Mouse (Mus musculus): ENCODE data around the gene Ankrd33.
A peak's percentile ranks its signal among the peaks of the same experiment; 100 is the strongest.

The Ankrd33 gene

GRCm38 (mm10) chr15:101148604-101149003 lies 33.0 kb downstream of the Ankrd33 start:
- DNase-seq: no peak

- no peak for DNase-seq
These were observed 36.1 kb downstream of the Ankrd33 start for GRCm38 (mm10) chr15:101151409-101152261.

- no peak for DNase-seq
These were observed 39.4 kb downstream of the Ankrd33 start for GRCm38 (mm10) chr15:101154700-101155616.

DNA sequence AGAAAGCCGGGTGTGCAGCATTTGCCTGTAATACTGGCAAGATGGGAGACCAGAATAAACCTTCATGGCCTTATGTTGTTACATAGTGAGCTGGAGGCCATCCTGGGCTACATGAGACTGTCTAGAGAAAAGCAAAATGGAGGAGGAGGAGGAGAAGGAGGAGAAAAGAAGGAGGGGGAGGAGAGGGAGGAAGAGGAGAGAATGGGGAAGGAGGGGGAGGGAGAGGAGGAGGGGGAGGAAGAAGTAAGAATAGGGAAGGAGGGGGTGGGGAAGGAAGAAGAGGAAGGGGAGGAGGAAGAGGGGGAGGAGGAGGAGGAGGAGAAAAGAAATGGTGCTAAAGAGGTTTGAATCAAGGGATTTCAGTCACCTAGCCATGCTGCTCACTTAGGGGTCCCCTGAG lies 44.6 kb downstream of the Ankrd33 start:
- no peak for DNase-seq

- no peak for DNase-seq
These were observed 45.0 kb downstream of the Ankrd33 start for GRCm38 (mm10) chr15:101160591-101160990.

DNA sequence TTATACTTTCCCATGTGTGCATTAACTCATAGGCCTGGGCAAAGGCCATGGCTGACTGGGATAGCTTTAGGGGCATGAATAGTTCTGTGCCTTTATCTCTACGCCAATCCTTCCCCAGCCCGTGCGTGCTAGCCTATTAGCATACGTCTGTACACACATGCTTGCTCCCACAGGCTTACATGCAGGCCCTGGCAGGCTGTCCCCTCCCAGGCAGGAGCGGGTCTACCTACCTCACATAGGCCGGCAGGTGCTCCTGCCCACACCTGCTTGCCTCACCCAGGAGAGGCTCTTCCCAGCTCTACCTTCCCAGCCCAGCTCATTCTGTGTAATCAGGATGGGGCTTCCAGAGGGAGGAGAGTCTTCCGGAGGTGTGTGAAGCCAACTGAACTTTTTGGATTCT lies 46.0 kb downstream of the Ankrd33 start:
- DNase-seq: no peak

GRCm38 (mm10) chr15:101163056-101163458 lies 47.5 kb downstream of the Ankrd33 start:
- peak; percentile 6 for DNase-seq

GRCm38 (mm10) chr15:101163854-101164253 lies 48.3 kb downstream of the Ankrd33 start:
- no peak for DNase-seq

DNA sequence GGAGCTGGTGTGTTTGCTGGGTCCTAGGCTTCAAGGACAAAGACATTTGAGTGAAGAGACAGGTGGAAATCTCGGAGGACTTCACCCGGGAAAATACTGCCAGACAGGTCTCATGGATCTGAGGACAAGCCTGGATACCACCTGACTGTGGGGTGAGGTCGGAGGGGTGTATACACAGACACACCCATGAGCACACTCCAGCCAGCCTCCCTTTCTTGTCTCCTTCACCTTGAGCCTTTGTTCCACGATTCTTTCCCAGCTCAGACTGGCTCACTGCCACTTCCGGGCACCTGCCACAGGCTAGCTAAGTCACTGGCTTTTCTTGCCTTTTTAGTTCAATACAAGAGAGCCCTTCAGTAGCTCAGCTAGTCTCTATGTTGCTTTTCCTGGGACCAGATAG lies 48.7 kb downstream of the Ankrd33 start:
- DNase-seq: peak; percentile 10

DNA sequence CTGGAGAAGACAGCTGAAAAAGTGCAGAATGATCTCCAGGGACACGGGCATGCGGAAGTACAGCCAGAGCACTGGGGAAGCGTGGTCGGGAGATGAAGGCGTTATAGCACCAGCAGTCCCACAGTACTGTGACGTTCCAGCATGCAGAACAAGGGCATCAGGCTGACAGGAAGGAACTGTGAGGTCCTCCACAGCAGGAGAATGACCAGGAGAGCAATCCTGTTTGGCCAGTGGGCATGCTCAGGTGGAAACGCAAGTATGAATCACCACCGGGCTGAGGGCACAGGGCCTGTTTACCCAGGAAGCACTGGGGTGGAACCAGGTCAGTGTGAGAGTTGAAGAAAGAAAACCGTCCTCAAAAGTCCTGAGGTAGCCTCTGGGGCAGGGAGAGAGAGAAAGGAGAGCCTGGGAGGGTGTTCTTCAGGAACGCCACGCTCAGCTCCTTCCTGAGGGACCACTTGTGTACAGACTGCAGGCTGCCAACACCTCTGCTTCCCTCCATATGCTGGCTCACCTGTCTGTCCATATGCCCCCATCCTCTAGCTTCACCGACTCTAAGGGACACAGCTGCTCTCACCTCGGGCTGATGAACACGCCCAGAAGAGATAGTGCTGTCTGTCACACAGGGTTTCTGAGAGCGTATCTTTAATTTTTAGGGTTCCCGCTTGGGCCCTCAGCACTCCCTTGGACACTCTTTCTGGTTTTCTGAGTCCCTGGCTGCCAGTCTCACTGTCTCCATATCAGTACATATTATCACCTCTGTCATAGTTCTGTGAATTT lies 50.3 kb downstream of the Ankrd33 start:
- DNase-seq: peak; percentile 40

GRCm38 (mm10) chr15:101167553-101167952 lies 52.0 kb downstream of the Ankrd33 start:
- peak; percentile 8 for DNase-seq
